Mouse (Mus musculus) megakaryocyte, embryonic 14.5 days (primary cell): ENCODE results near the gene Foxk1. TPM values are rescaled to one million over a fixed set of nuclear protein-coding genes. Genes with fewer than 3 reads are reported as not detected.
A peak's percentile ranks its signal among the peaks of the same experiment; 100 is the strongest.

ENCODE experiments used
- H3K27me3 ChIP-seq: replicated peaks from 2 replicates; pipeline ENCODE3; 2012; ENCODE audit warnings: inconsistent platforms
- H3K36me3 ChIP-seq: replicated peaks from 2 replicates; pipeline ENCODE3; 2012; ENCODE audit warnings: low read length, inconsistent platforms, mixed read lengths
- H3K4me1 ChIP-seq: 2 replicates; pipeline ENCODE4 v1.6.1; 2012; ENCODE audit warnings: inconsistent platforms
- H3K4me3 ChIP-seq: replicated peaks from 2 replicates; pipeline ENCODE3; 2012; ENCODE audit warnings: moderate library complexity, mild to moderate bottlenecking, inconsistent platforms
- H3K9me3 ChIP-seq: 2 replicates; pipeline ENCODE4 v1.6.1; 2012; ENCODE audit warnings: inconsistent platforms
- FLI1 ChIP-seq: IDR thresholded peaks from 2 replicates; pipeline ENCODE4 v1.6.1; 2012; ENCODE audit warnings: low read length, inconsistent platforms, mixed read lengths
- GATA1 ChIP-seq: IDR thresholded peaks from 3 replicates; pipeline ENCODE4 v1.6.1; 2012; ENCODE audit warnings: mixed read lengths, low read length, inconsistent platforms, borderline replicate concordance
- polyA plus RNA-seq: library from polyadenylated mRNA; stranded (reverse); fragments of >175 nt; gene quantifications from 2 replicates; pipeline ENCODE4 v1.2.3, GENCODE M21; 2012; ENCODE audit warnings: low replicate concordance; ENCODE audit not compliant: insufficient read depth

Gene Foxk1
- polyA plus RNA-seq, 1 experiment = 13.3 TPM

DNA sequence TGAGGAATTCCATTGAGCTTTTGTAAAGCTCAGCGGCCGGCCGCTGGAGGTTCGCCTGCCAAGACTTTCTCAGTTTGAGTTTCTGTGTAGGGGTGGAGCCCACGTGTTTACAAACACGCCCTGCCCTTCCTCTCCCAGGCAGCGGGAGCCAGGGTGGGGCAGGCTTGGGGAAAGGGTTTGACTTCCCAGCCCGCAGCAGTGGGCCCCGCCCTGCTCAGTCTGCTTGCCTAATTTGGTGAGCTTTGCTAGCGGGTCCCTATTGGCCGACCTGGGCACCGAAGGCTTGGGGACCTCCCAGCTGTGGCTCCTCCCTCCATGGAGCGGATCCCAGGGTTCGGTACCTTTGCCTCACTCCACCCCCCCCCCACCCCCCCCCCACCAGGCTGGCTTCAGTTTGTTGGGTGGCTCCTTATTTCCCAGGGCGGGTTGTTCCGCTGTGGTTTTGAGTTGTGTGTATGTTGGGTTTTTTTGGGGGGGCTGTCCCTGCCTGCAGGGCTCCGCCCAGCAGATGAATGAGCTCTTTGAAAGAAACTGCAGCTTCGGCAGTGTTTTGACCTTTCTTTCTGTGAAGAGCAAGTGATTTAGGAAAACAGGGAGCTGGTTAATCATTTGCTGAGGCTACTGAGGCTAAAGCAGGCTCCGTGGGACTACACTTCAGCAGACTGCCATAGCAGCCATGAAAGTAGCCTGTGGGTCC, 39.3 kb downstream of the Foxk1 start:
- TF ChIP-seq GATA1 (no peak), FLI1 (no peak)
- Histone ChIP-seq H3K36me3 (peaks cover 36% of the 10 kb centered on the region), H3K4me1 (peaks cover 80% of the 10 kb centered on the region)

DNA sequence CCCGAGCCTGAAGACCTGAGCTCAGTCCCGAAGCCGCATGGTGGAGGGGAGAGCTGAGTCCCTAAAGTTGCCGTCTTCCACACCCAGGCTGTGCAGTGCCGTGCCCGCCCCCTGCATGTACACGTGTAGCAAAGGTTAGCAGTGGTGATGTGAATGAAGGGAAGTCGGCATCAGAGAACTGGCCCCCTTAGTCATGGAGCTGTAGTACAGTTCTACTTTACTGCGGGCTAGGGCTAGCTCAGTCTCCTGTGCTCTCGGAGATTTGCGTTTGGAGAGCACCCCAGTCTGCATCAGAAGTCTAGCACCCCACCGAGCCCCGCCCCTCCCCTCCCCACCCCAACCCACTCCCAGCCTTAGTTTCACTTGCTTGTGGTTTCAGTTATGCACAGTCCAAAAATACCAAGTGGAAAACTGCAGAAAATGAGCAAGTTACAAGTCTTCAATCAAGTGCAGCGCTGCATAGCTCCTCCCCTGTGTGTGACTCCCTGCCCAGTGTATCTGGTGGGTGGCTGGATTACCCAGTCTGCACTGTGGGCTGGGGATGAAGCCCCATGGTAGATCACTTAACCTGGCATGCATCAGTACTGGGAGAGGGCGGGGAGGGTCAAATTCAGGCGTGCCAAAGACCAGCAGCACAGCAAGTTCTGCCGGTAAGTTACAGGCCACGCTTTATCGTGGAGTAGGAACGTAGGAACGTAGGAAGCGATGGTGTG, 40.2 kb downstream of the Foxk1 start:
- H3K36me3 ChIP-seq = peaks cover 33% of the 10 kb centered on the region
- H3K4me3 ChIP-seq = peak overlapping the region; percentile 94
- TF ChIP-seq FLI1 (no peak), GATA1 (no peak)
- H3K4me1 ChIP-seq = peaks cover 89% of the 10 kb centered on the region
- H3K9me3 ChIP-seq = no peaks in the 10 kb centered on the region
- H3K27me3 ChIP-seq = no peaks in the 10 kb centered on the region

More for the DNA sequence above, 39.3 kb downstream of the Foxk1 start:
- H3K27me3 ChIP-seq = no peaks in the 10 kb centered on the region
- peak overlapping the region; percentile 94 for H3K4me3 ChIP-seq
- no peaks in the 10 kb centered on the region for H3K9me3 ChIP-seq

DNA sequence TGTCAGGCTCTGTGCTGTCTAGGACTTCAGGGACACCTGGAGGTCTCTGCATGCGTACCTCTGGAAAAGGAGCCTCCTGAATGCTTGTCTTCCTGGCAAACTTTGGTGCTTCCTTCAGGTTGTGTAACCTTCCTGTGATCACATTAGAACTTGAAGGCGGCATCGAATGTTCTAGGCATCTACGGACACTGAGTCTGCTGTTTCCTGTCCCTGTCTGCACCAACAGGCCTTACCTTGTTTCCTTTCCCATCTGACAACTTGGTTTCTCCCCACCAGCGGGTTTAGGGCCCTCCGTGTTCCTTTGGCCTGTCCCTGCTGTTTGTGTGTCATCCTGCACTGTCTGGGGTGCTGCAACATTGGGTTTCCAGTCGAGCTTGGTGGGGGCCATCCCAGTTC, 40.7 kb downstream of the Foxk1 start:
- no peaks in the 10 kb centered on the region for H3K9me3 ChIP-seq
- H3K4me3 ChIP-seq = peak overlapping the region; percentile 94
- H3K27me3 ChIP-seq = no peaks in the 10 kb centered on the region
- peaks cover 87% of the 10 kb centered on the region for H3K4me1 ChIP-seq
- TF ChIP-seq GATA1 (no peak), FLI1 (no peak)
- peaks cover 30% of the 10 kb centered on the region for H3K36me3 ChIP-seq

GRCm38 (mm10) chr5:142443514-142443913, 42.2 kb downstream of the Foxk1 start:
- Histone ChIP-seq H3K36me3 (peaks cover 22% of the 10 kb centered on the region), H3K27me3 (no peaks in the 10 kb centered on the region), H3K4me3 (peak overlapping the region; percentile 21), H3K4me1 (peaks cover 91% of the 10 kb centered on the region), H3K9me3 (no peaks in the 10 kb centered on the region)
- TF ChIP-seq GATA1 (no peak), FLI1 (no peak)

DNA sequence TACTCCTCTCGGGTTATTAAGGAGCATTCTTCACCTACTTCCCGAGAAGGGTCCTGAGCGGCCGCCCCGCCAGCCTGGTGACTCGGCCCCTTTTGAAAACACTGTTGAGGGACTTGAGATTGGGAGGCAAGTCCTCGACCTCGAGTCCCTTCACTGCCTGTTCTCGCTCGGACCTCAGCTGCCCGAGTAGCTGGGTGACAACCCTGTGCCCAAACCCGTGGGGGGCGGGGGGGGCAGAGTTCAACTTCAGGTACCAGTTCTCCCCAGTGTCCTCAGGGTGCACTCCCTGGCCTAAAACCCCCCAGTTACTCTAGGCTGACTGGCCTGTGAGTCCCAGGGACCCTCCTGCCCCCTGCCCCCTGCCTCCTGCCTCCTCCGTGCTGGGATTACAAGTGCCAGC, 42.7 kb downstream of the Foxk1 start:
- TF ChIP-seq FLI1 = no peak
- no peak for TF ChIP-seq GATA1
- peaks cover 23% of the 10 kb centered on the region for H3K36me3 ChIP-seq
- H3K4me1 ChIP-seq = peaks cover 88% of the 10 kb centered on the region
- H3K27me3 ChIP-seq = no peaks in the 10 kb centered on the region
- no peak overlapping the region for H3K4me3 ChIP-seq
- H3K9me3 ChIP-seq = no peaks in the 10 kb centered on the region

DNA sequence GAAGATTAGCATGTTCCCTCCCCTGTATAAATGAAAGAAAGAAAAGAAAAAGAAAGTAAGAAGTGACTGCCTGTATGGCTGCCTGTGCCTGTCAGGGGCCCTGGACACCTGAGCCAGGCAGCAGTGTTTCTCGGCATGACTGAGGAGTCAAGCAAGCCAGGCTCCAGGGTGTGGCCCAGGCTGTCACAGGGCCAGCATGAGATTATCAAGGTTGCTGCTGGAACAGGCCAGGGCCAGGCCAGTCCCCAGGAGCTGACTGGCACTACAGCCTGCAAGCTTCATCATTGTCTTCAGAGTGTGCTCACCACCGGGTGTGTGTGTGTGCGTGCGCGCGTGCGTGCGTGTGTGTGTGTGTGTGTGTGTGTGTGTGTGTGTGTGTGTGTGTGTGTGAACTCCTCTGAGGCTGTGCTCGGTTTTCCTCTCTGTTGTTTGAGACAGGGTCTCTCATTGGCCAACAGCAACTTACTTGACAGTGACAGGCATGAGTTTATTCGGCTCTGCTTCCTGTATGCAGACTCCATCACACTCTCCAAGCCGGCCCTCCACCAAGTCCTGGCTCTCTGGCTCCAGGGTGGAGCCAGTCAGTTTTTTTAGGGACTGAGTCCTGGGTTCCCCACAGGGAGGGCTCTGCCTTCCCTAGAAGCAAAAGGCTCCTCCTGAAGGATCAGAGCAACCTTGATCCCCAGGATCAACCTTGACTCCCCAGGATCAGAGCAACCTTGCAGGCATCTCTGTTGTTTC, 43.7 kb downstream of the Foxk1 start:
- Histone ChIP-seq H3K9me3 (no peaks in the 10 kb centered on the region), H3K4me1 (peaks cover 78% of the 10 kb centered on the region), H3K36me3 (peaks cover 28% of the 10 kb centered on the region), H3K27me3 (no peaks in the 10 kb centered on the region), H3K4me3 (peak overlapping the region; percentile 53)
- no peak for TF ChIP-seq FLI1

DNA sequence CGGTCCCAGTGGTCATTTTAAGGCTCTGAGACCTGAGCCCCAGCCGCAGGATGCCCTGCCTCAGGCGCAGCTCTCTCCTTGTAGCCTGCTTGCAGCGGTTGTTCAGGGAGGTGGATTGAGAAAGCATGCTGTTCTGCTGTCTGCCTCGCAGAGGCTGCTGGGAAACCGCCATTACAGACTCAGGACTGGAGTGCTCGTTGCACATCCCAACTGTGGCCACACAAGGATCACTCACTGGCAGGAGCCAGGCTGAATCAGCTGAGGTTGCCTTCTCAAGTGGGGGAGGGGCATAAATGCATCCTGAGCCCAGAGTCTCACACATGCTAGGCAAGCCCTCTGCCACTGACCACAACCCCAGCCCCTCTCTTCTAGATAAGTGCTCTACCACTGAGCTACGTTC, 44.4 kb downstream of the Foxk1 start:
- Histone ChIP-seq H3K4me3 (peak overlapping the region; percentile 47), H3K4me1 (peaks cover 81% of the 10 kb centered on the region), H3K9me3 (no peaks in the 10 kb centered on the region), H3K27me3 (no peaks in the 10 kb centered on the region), H3K36me3 (peaks cover 36% of the 10 kb centered on the region)
- TF ChIP-seq FLI1 = no peak
- no peak for TF ChIP-seq GATA1

DNA sequence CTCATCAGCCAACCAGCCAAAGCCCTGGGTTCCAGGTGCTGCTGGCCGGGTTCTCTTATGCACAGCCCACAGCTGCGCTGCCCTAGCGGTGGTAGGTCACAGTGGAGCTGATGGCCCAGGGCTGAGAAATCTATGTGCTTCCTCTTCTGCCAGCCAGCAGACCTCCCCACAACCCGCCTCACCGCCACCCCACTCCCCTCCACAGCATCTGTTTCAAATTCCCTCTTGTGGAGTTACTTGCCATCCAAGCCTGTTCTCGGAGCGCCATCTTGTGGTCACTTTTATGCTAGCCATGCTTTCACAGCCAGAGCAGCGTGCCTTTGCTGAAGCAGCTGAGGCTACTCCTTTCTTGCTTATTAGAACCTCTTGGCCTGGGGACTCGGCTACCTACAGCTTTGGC, 46.8 kb downstream of the Foxk1 start:
- no peaks in the 10 kb centered on the region for H3K27me3 ChIP-seq
- H3K4me3 ChIP-seq = peak overlapping the region; percentile 65
- H3K4me1 ChIP-seq = peaks cover 73% of the 10 kb centered on the region
- H3K9me3 ChIP-seq = no peaks in the 10 kb centered on the region
- H3K36me3 ChIP-seq = peaks cover 57% of the 10 kb centered on the region
- no peak for TF ChIP-seq GATA1
- no peak for TF ChIP-seq FLI1

DNA sequence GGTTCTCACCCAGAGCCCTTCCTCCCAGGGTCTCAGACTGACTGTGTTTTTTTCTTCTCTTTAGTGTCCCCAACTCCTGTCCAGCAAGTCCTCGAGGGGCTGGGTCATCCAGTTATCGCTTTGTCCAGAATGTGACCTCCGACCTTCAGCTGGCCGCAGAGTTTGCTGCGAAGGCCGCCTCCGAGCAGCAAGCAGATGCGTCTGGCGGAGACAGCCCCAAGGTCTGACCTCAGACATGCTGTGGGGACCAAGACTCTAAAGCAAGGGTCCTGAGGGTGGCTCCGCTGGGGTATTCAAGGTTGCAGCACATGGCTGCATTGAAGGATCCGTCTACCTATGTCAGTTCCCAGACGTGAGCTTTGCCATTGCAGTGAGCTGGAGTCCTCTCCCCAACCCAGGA, 47.3 kb downstream of the Foxk1 start:
- no peaks in the 10 kb centered on the region for H3K27me3 ChIP-seq
- no peaks in the 10 kb centered on the region for H3K9me3 ChIP-seq
- TF ChIP-seq FLI1 = no peak
- TF ChIP-seq GATA1 = no peak
- no peak overlapping the region for H3K4me3 ChIP-seq
- H3K36me3 ChIP-seq = peaks cover 63% of the 10 kb centered on the region
- peaks cover 67% of the 10 kb centered on the region for H3K4me1 ChIP-seq

DNA sequence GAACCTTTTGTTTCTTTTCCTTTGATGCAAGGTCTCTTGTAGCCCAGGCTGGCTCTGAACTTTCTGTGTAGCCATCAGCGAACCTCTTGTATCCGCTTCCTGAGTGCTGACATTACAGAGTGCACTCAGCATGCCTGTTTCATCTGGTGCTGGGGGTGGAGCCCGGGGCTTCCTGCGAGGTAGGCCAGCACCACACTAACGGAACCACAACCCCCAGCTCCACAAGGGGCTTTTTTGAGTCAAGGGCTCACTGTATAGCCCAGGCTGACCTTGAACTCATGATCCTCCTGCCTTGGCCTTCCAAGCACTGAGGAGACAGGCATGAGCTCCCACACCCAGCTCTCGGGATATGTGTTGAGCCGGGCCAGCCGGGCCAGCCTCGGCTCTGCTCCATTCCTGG, 49.5 kb downstream of the Foxk1 start:
- Histone ChIP-seq H3K9me3 (no peaks in the 10 kb centered on the region), H3K36me3 (peaks cover 81% of the 10 kb centered on the region), H3K27me3 (no peaks in the 10 kb centered on the region), H3K4me1 (peaks cover 51% of the 10 kb centered on the region), H3K4me3 (no peak overlapping the region)
- TF ChIP-seq GATA1 (no peak), FLI1 (no peak)
